Mouse (Mus musculus) megakaryocyte, embryonic 14.5 days (primary cell): ENCODE measurements at regions not wholly inside any gene's neighbourhood (a gene's known extent, or its start where the extent isn't known, plus 50 kb on each side); places are given as distances from the start of the nearest gene placed in this dataset.

Experiments used
- FLI1 ChIP-seq: IDR thresholded peaks from 2 replicates; pipeline ENCODE4 v1.6.1; 2012; ENCODE audit warnings: low read length, inconsistent platforms, mixed read lengths
- GATA1 ChIP-seq: IDR thresholded peaks from 3 replicates; pipeline ENCODE4 v1.6.1; 2012; ENCODE audit warnings: mixed read lengths, low read length, inconsistent platforms, borderline replicate concordance

- TF ChIP-seq FLI1 (no peak), GATA1 (no peak)
Observed at GRCm38 (mm10) chr12:52398511-52398975, 105.2 kb upstream of the Arhgap5 start.
